Mouse (Mus musculus) embryonic fibroblast, embryonic 13.5 days (primary cell): ENCODE measurements at regions not wholly inside any gene's neighbourhood (a gene's known extent, or its start where the extent isn't known, plus 50 kb on each side); places are given as distances from the start of the nearest gene placed in this dataset.

Experiments
- CTCF ChIP-seq: IDR thresholded peaks from 2 replicates; pipeline ENCODE4 v1.5.1; 2011; ENCODE audit warnings: mild to moderate bottlenecking, control low read depth, low read length, moderate library complexity, borderline replicate concordance; ENCODE audit not compliant: insufficient read depth
- POLR2A ChIP-seq: IDR thresholded peaks from 2 replicates; pipeline ENCODE4 v1.6.1; 2011; ENCODE audit warnings: low read depth, mild to moderate bottlenecking, control low read depth, low read length, moderate library complexity

DNA sequence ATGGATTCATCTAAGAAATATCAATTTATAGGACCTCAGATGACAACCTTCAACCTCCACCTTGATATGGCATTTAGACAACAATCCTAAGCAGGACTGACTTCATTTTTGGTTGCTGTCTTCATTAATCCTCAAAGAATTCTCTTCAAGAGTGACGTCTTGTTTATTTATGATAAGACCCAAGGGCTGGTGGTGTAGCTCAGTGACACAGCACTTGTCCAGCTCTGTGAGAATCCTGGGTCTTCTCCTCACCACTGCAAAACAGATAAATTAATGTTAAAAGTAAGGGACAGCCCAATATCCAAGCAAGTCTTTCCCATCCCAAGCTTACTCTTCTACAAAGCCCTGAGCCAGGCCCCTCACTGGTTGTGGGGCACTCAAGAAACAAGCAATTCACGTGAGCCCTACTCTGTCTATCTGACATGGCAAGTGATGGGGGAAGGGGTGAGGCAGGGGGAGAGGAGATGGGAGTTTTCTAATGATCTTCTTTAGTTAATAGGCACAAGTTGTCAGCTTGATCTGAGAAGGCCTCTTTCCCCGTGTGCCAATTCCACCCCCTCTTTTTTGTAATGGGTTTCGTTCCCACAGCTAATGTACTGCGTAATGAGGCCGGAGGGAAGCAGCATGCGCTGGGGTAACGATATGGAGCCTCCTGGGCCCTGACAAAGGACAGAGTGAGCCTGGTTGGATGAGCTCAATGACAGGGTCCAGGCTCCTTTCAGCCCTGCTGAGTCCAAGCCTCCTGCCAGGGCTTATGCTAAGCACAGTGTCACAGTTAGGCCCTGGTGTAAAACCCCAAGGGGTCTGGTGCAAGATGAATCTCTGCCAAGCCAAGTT lies 127.7 kb upstream of the Parp11 start:
- no peak for TF ChIP-seq CTCF
- TF ChIP-seq POLR2A = no peak
